Mouse (Mus musculus) lung, adult 2 months (tissue): ENCODE results near the gene Wdr31.

Experiments used
- CTCF ChIP-seq: fragments of 200-500 bp; IDR thresholded peaks from 2 replicates; pipeline ENCODE4 v1.5.1; 2011; ENCODE audit warnings: mild to moderate bottlenecking, low read length, control low read depth; ENCODE audit not compliant: insufficient read depth
- POLR2A ChIP-seq: fragments of 200-500 bp; IDR thresholded peaks from 2 replicates; pipeline ENCODE4 v1.6.1; 2011; ENCODE audit warnings: low read depth, mild to moderate bottlenecking, control low read depth, low read length, borderline replicate concordance; ENCODE audit errors: extremely low read depth

DNA sequence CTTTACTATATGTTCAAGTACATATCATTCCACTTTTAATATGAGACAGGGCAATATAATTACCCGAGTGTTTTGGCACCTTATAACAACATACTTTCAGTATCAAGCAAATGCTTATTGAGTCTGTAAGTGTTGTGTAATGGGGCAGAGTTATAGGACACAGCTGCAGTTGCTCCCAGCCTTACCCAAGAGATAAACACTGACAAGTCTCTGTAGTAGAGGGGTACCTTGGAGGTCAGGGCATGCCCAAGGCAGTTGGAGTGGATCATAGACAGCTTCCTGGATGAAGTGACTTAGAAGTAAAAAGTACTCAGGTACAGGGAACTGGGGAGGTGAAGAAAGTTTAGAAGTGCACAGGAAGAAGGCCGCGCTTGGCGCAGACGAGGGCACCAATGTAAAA, 16.5 kb upstream of the Wdr31 start:
- TF ChIP-seq CTCF, result no peak
- no peak for TF ChIP-seq POLR2A
